Mouse (Mus musculus) ES-E14 (cell line): ENCODE measurements at regions not wholly inside any gene's neighbourhood (a gene's known extent, or its start where the extent isn't known, plus 50 kb on each side); places are given as distances from the start of the nearest gene placed in this dataset.

Source experiments
- CHD2 ChIP-seq: IDR thresholded peaks from 2 replicates; pipeline ENCODE4 v1.6.1; 2014; ENCODE audit warnings: mild to moderate bottlenecking, low read depth, low read length, inconsistent platforms
- HCFC1 ChIP-seq: IDR thresholded peaks from 2 replicates; pipeline ENCODE4 v1.6.1; 2012; ENCODE audit warnings: low read length, inconsistent platforms, borderline replicate concordance; ENCODE audit not compliant: insufficient read depth
- ZC3H11A ChIP-seq: IDR thresholded peaks from 2 replicates; pipeline ENCODE4 v1.6.1; 2012; ENCODE audit warnings: low read depth, mild to moderate bottlenecking, inconsistent platforms, low read length, borderline replicate concordance

- TF ChIP-seq ZC3H11A (no peak), HCFC1 (no peak), CHD2 (no peak)
Observed at GRCm38 (mm10) chr8:12456326-12456725, 61.2 kb downstream of the Sox1 start.
